Mouse (Mus musculus): ENCODE results near the gene Cnih2.

The Cnih2 gene

DNA sequence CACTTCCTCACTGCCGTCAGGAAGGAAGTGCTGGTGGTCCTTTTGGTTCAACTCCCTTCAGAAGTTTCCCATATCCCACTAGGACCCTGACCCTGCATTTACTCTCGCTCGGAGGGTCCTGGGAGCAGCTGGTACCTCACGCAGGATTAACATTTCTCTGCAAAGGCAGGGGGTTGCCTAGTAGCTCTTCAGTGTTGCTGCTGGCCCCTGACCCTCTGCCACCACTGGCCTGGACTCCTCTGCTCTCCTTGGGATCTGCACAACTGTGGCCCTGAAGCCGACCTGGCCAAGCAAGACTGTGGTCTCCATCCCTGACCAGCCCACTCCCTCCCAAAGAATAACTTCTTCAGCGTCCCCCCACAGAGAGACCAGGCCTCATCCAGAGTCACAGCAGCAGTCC, 49.0 kb downstream of the Cnih2 start:
- no peak for DNase-seq (ENCODE audit: extremely low spot score, low read depth, low spot score)

DNA sequence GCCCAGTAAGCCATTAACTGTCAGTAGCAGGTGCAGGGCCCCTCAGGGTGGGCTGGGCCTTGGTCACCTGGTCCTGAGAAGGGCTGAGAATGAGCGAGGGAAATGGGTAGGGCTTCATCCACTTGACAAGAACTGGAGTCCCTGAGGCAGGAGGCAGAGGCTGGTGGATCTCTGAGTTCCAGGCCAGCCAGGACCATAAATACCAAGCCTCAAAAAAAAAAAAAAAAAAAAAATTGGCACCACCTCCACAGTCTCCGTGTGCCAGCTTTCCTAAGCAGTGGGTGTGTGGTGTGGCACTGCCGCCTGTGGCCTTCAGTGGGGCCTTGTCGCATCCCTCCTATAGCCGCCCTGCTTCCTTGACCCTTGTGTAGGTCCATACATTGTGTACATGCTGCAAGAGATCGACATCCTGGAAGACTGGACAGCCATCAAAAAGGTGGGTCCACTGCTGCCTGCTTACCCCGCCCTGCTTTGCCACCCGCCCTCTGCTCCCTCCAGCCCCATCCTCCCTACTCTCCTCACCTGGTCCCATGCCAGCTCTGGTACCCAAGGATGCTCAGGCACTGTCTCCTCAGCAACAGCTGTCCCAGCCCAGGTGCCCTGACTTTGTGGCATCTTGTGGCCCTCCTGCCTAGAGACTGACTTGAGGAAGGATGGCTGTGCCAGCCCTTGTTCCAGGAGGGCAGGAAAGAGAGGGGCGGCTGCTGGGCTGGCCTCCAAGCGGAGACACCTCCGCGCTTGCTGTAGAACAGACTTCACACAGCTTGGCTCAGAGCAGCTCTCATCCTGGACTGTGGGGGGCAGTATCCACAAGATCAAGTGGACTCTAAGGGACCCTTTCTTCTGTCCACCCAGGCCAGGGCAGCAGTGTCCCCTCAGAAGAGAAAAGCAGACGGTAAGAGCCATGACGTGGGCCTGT, 49.9 kb downstream of the Cnih2 start:
- no peak for DNase-seq (ENCODE audit: extremely low spot score, low read depth, low spot score)

DNA sequence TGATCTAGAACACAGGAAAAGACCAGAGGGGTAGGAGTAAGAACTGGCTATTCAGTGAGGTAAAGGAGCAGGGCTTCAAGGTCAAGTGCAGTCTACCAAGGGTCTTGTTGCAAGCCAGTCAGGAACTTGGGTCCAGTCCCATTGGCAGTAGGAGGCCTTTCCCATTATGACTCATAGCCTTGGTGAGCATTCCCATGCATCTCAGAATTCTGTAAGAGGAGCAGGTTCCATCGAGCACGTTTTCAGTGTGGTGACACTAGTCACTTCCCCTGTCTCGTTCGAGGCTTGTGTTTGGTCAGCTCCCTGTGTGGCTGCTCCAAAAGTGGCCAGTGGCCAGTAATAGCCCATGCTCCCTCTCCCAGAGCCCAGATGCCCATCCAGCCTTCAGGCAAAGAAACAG, 52.8 kb downstream of the Cnih2 start:
- DNase-seq (ENCODE audit: extremely low spot score, low read depth, low spot score): no peak

Data from hindlimb bud, embryonic 11.5 days (tissue).